Comparison of ENCODE assay signal across 11 mouse cellular contexts in genomic region chr16:31189291-31189690, GRCm38 (mm10). TPM values are rescaled to one million over a fixed set of nuclear protein-coding genes. Genes with fewer than 3 reads are reported as not detected.
A peak's percentile ranks its signal among the peaks of the same experiment; 100 is the strongest.
DNase-seq lines count a peak whose midpoint lies in the region.
"Had no signal": no experiment of that assay in that cellular context is flagged by ENCODE, and none has a peak within 500 bp of the region (broad histone marks: within the 10 kb centered on the region; RNA-seq: fewer than 3 reads in every experiment).

No protein-coding gene starts in this region.

- peak; percentile 65 for DNase-seq in heart, adult 11 months
- no peak for DNase-seq in heart, postnatal 36 days
- peak; percentile 36 for DNase-seq in A20 (ENCODE audit: low read depth, low spot score)
- peak; percentile 82 for DNase-seq in NIH3T3 (ENCODE audit: low read depth)
- no peak for DNase-seq in thymus, postnatal 4 days
- no peak for DNase-seq in embryo, embryonic 9.5 days (ENCODE audit: extremely low spot score)
- DNase-seq: cerebellum, adult 18-20 months; cerebellum, adult 9-11 months; cerebellum, postnatal 36 days; gastrocnemius, postnatal 10 days; kidney, adult 9 months had no signal

- intact Hi-C loops in heart, postnatal 36 days (cut with DNase I): no loop called here

RNA-seq across cellular contexts. Expression of gene Acap2, which starts 11.8 kb away (rescaled TPM):
- 10 to 100 TPM; 21.3 to 22.6 TPM for total RNA-seq in heart, postnatal 36 days (2021)

Comparison
In these comparisons a context has a peak if more than half of its experiments do, and no peak if none do; other contexts are left out.
1. DNase-seq: peak in heart, adult 11 months (single experiment), A20 (single experiment) and NIH3T3 (single experiment); none in heart, postnatal 36 days (0 of 2), thymus, postnatal 4 days (single experiment) and embryo, embryonic 9.5 days (single experiment).